Mouse (Mus musculus) intestine, embryonic 15.5 days (tissue): ENCODE measurements around the gene Npm1. TPM values are rescaled to one million over a fixed set of nuclear protein-coding genes. Genes with fewer than 3 reads are reported as not detected.

ENCODE experiments used
- ATAC-seq: fragments of 200-750 bp; cut with Nextera tagmentation; 2 replicates; pipeline ENCODE4 v1.8.0; 2017; ENCODE audit warnings: moderate TSS enrichment, moderate library complexity
- H3K27ac ChIP-seq: fragments of 300-500 bp; sonication (generic); 2 replicates; pipeline ENCODE4 v1.5.1; 2015; ENCODE audit warnings: mild to moderate bottlenecking, inconsistent platforms
- H3K27me3 ChIP-seq: fragments of 300-500 bp; sonication (generic); replicated peaks from 2 replicates; pipeline ENCODE4 v1.6.1; 2015; ENCODE audit warnings: inconsistent platforms
- H3K36me3 ChIP-seq: fragments of 300-500 bp; sonication (generic); 2 replicates; pipeline ENCODE4 v1.6.1; 2015; ENCODE audit warnings: inconsistent platforms
- H3K4me1 ChIP-seq: fragments of 300-500 bp; sonication (generic); replicated peaks from 2 replicates; pipeline ENCODE4 v1.6.1; 2015; ENCODE audit warnings: inconsistent platforms
- H3K4me2 ChIP-seq: fragments of 300-500 bp; sonication (generic); replicated peaks from 2 replicates; pipeline ENCODE4 v1.6.1; 2015; ENCODE audit warnings: mild to moderate bottlenecking, inconsistent platforms
- H3K4me3 ChIP-seq: fragments of 300-500 bp; sonication (generic); replicated peaks from 2 replicates; pipeline ENCODE4 v1.5.1; 2015; ENCODE audit warnings: inconsistent platforms
- H3K9ac ChIP-seq: fragments of 300-500 bp; sonication (generic); 2 replicates; pipeline ENCODE4 v1.6.1; 2015; ENCODE audit warnings: inconsistent platforms
- H3K9me3 ChIP-seq: fragments of 300-500 bp; sonication (generic); 2 replicates; pipeline ENCODE4 v1.6.1; 2016; ENCODE audit warnings: inconsistent platforms
- WGBS: fragments of 180-500 bp; shearing (Covaris S2); methylation state at CpG from one replicate; pipeline ENCODE4 v1.1.7; 2015; 5-methylcytosine and 5-hydroxymethylcytosine counted together
- polyA plus RNA-seq: library from polyadenylated mRNA; unstranded; fragments of >200 nt; fragmentation: Nextera tagmentation; extraction: Ambion mirVana; gene quantifications from 2 replicates; pipeline ENCODE4 v1.2.1, GENCODE M21; 2015

Npm1 gene
- polyA plus RNA-seq, 1 experiment from 2014 or later: 1,035 TPM

DNA sequence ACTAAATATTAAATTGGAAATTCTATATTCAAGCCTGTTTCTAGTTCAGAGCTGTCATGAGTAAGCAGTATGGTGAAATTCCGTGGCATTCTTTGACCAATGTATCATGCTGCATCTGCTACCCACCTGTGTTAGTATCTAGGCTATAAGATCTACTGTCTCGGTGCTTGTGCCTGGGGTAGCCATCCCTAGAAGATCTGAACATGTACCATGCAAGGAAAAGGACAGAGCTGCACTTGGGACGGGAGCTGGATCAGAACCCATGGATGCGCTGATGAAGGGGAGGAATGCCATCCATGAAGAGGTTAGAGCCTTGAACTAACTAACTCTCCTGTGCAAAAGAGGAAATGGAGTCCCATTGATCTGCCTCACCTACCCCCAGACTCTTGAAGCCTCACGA lies 24.3 kb downstream of the Npm1 start:
- Histone ChIP-seq H3K9me3 (no peaks in the 10 kb centered on the region), H3K36me3 (no peaks in the 10 kb centered on the region), H3K9ac (no peak overlapping the region), H3K4me2 (no peak overlapping the region), H3K27me3 (0 out of 2 replicates have a peak, but pooled peaks cover 2% of the 10 kb centered on the region), H3K27ac (no peak overlapping the region), H3K4me3 (no peak overlapping the region), H3K4me1 (no peaks in the 10 kb centered on the region)
- ATAC-seq: no peak
- WGBS: 84% methylated on average over 5 of the region's 5 CpGs

DNA sequence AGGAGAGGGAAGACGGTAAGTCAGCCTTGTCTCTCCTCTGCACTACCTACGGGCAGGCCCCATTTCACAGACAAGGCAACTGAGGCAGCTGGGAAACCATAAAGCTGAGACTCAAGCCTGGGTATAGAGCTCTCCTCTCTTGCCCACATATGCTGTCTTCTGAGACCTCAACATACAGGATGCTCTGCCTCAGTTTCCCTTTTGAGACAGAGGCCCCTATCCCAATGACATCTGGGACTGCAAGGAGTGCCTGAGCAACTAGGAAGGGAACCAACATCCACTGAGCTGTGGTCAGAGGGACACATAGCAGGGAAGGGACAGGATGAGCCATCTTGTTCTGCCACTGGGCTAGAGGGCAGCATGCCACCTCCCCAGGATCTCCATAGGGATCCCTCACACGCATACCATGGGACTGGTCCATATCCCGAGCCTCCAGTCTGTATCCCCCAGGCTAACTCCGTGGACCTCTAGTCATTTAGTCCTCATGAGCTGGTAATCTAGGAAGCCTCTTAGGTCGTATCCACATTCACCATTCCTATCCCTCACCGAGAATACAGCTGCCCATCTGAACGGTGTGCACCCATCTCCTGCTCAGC lies 28.5 kb downstream of the Npm1 start:
- no peaks in the 10 kb centered on the region for H3K4me1 ChIP-seq
- WGBS: 88% methylated on average over 8 of the region's 8 CpGs
- ATAC-seq: no peak
- no peak overlapping the region for H3K27ac ChIP-seq
- no peaks in the 10 kb centered on the region for H3K27me3 ChIP-seq
- H3K9me3 ChIP-seq: no peaks in the 10 kb centered on the region
- H3K36me3 ChIP-seq: no peaks in the 10 kb centered on the region
- no peak overlapping the region for H3K4me2 ChIP-seq
- H3K4me3 ChIP-seq: no peak overlapping the region
- H3K9ac ChIP-seq: no peak overlapping the region

DNA sequence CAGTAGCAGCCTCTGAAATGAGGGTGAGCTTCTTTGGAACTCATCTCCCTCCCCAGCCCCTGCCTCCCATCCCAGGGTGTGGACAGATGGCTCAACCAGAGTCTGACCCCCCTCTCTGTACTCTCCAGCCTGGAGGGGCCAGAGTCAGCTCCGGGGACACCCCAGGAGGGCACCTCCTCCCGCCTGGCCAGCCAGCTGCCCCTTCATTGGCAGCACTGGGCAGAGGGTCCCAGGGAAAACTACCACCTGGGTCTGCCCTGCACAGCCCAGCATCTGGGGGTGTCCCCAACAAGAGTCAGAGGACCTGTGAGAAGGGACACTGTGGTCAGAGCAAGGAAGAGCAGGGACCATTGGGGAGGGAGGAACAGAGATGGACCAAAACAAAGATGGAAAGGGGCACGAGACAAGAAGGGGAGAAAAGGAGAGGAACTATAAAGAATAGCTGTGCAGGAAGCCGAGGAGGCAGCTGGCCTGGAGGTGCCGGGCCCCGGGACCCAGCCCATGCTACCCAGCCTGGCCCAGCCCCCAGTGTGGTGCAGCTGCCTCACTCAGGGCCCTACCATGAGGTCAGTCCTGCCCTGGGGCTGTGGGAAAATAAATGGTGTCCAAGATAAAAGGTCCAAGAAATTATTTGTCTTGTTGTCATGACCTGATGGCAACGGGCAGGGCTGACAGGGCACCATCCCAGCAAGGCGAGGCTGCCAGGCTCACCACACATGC lies 30.2 kb downstream of the Npm1 start:
- no peak for ATAC-seq
- Histone ChIP-seq H3K27ac (no peak overlapping the region), H3K27me3 (no peaks in the 10 kb centered on the region), H3K4me1 (no peaks in the 10 kb centered on the region), H3K9me3 (no peaks in the 10 kb centered on the region), H3K9ac (no peak overlapping the region), H3K4me2 (no peak overlapping the region), H3K36me3 (no peaks in the 10 kb centered on the region), H3K4me3 (no peak overlapping the region)
- WGBS: 66% methylated on average over 8 of the region's 8 CpGs

DNA sequence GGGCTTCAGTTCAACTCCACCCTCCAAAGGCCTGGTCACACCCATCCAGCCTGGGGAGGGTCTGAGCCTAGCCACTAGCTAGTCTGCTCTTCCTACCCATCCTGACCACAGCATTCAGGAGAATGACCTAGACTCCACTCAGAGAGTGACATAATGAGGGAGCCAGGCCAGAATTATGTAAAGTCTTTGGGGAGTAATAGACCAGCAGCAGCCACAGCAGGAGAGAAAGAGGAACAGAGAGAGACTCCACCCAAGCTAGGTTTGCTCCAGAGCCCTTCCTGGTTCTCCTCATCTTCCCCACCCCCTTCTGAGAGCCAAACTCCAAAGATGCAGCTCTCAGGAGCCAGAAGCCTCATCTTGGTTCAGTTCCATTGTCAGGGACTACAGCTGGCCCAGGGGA lies 35.9 kb downstream of the Npm1 start:
- no peaks in the 10 kb centered on the region for H3K9me3 ChIP-seq

DNA sequence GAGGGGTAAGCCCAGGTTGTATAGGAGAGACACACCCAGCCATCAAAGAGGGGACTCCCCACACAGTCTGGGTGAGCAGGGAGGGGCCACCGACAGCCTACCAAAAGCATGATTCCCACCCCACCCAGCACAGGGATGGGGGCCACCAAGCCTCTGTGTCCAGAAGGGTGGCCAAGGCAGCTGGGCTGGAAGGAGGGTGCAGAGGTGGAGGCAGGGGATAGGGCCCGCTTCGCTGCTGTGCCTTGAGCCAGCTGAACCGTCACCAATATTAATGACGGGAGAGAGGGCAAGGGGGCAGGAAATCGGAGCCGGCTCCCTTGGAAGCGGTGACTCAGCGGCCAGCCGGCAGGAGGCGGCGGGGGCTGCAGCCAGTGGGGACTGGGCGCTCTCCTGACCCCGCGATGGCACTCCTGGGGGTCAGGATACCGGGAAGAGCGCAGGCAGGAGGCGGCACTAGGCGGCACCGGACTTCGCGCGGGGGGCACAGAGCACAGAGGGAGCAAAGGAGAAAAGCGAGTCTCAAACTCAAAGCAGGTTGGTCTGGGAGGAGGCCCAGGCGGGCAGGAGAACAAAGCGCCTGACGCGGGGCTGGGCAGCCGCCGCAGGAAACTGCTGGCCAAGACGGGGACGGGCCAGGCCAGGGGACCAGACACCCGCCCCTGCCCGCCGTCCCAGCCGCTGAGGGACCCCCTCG lies 40.3 kb downstream of the Npm1 start:
- Histone ChIP-seq H3K27me3 (peaks cover 4% of the 10 kb centered on the region; the same call in 1 of the 2 replicates), H3K36me3 (no peaks in the 10 kb centered on the region), H3K27ac (no peak overlapping the region), H3K9me3 (no peaks in the 10 kb centered on the region), H3K4me2 (peak overlapping the region; percentile 80), H3K4me3 (peak overlapping the region; percentile 32), H3K4me1 (peaks cover 9% of the 10 kb centered on the region), H3K9ac (peak overlapping the region; percentile 29)
- peak; percentile 72 for ATAC-seq
- 3% methylated on average over 37 of the region's 37 CpGs for WGBS

More for the DNA sequence above, 35.9 kb downstream of the Npm1 start:
- Histone ChIP-seq H3K4me2 (no peak overlapping the region), H3K36me3 (no peaks in the 10 kb centered on the region), H3K27ac (no peak overlapping the region), H3K27me3 (peaks cover 4% of the 10 kb centered on the region; the same call in 1 of the 2 replicates), H3K9ac (no peak overlapping the region), H3K4me1 (peaks cover 9% of the 10 kb centered on the region), H3K4me3 (no peak overlapping the region)
- ATAC-seq: no peak

DNA sequence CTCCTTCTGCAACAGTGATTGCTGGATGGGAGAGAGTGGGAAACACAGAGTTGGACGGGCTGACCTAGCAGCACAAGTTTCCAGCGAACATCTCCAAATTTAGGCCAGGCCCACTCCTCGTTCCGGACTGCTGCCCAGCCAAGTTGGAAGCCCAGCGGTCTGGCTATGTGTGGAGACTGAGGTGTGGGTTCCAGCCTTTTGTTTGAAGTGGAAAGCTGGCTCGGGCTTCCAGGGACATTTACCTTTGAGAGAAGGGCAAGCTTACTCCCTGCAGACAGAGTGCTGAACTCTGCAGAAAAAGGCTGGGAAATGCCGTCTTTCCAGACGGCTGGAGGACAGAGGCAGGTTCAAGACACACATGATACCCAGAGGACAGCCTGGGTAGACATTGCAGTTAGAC lies 43.5 kb downstream of the Npm1 start:
- no peak for ATAC-seq
- Histone ChIP-seq H3K27ac (no peak overlapping the region), H3K27me3 (peaks cover 4% of the 10 kb centered on the region; the same call in 1 of the 2 replicates), H3K9ac (no peak overlapping the region), H3K36me3 (no peaks in the 10 kb centered on the region), H3K9me3 (no peaks in the 10 kb centered on the region), H3K4me3 (no peak overlapping the region), H3K4me2 (no peak overlapping the region), H3K4me1 (peaks cover 9% of the 10 kb centered on the region)
- 76% methylated on average over 8 of the region's 8 CpGs for WGBS

DNA sequence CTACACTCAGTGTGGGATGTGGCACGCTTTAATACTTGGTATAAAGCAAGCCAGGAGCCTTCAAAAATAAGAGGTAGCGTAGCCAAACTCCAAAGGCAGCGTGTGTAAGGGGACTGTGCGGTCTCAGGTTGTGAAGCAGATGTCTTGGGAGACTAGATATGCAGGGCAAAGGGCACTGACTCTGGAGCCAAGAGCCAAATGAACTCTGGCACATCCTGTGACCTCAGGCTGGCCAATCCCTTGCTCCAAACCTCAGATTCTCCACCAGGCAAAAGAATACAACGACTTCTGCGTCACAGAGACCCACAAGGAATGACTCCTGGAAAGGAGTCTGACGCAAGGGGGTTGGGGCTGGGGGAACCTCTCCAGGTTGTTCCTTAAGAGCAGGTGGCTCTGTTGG lies 43.9 kb downstream of the Npm1 start:
- WGBS: 79% methylated on average over 7 of the region's 7 CpGs
- ATAC-seq: no peak
- H3K36me3 ChIP-seq: no peaks in the 10 kb centered on the region
- H3K4me3 ChIP-seq: no peak overlapping the region
- no peak overlapping the region for H3K9ac ChIP-seq
- H3K27me3 ChIP-seq: peaks cover 4% of the 10 kb centered on the region; the same call in 1 of the 2 replicates
- peaks cover 9% of the 10 kb centered on the region for H3K4me1 ChIP-seq
- H3K9me3 ChIP-seq: no peaks in the 10 kb centered on the region
- no peak overlapping the region for H3K4me2 ChIP-seq
- no peak overlapping the region for H3K27ac ChIP-seq

DNA sequence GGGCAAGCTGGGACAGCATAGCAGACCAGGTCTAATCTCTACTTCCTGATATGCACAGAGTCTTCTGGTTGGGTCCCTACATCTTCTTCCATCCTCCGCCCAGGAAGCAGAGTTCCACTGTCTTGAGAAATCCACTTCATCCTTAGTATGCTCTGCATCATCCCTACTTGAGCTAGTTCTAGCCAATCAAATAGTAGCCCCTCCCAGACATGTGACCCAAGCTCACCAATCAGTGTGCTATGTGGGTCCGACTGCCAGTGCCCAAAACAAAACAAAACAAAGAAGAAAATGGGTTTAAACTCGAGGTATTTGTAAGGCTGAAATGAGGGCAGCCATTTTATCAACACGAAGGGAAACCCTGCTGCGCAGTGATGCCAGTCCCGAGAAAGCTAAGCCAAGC lies 44.5 kb downstream of the Npm1 start:
- Histone ChIP-seq H3K27me3 (peaks cover 4% of the 10 kb centered on the region; the same call in 1 of the 2 replicates), H3K9me3 (no peaks in the 10 kb centered on the region), H3K4me3 (no peak overlapping the region), H3K4me2 (no peak overlapping the region), H3K4me1 (peaks cover 9% of the 10 kb centered on the region), H3K36me3 (no peaks in the 10 kb centered on the region), H3K9ac (no peak overlapping the region), H3K27ac (no peak overlapping the region)
- 67% methylated on average over 6 of the region's 6 CpGs for WGBS
- ATAC-seq: no peak

DNA sequence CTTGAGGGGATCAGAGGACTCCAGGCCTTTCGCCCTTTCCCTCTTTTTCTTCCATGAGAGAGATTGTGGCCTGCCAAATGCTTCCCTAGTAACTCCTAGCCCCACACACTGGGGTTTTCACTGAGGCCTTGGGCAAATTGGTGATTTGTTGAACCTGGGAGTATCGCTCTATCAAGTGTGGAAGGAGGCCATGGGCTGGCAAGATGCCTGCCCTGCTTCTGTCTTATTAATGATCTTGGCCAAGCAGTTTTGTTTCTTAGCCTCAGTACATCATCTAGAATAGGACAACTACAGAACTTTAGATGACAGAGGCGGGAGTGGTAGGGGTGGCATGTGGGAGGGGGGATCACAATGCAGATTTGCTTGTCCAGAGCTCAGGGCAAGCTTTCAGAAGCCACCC lies 47.2 kb downstream of the Npm1 start:
- Histone ChIP-seq H3K9me3 (no peaks in the 10 kb centered on the region), H3K9ac (no peak overlapping the region), H3K36me3 (no peaks in the 10 kb centered on the region), H3K4me1 (no peaks in the 10 kb centered on the region), H3K27me3 (no peaks in the 10 kb centered on the region), H3K4me3 (no peak overlapping the region), H3K4me2 (no peak overlapping the region), H3K27ac (no peak overlapping the region)
- WGBS: 83% methylated on average over 3 of the region's 3 CpGs
- ATAC-seq: no peak

DNA sequence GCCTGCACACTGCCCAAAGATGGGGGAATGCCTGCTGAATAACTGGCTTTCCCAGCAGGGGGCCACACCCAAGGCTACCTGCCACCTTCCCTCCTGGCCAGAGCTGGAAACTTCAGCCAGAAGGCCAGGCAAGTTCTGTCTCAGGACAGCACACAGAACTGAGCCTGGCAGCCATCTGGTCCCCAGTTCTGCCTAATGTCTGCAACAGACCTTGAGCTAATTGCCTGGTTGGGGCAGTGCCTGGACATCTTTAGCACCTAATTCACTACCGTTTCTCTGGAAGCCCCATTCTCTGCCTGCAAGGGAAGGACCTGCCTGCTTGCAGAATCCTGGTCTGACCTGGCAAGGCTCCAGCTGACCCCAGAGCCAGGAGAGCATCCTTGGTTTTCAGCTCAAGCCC lies 50.6 kb downstream of the Npm1 start:
- 7% methylated on average over 1 of the region's 1 CpGs for WGBS
- no peak for ATAC-seq
- H3K4me3 ChIP-seq: no peak overlapping the region
- no peak overlapping the region for H3K27ac ChIP-seq
- H3K9ac ChIP-seq: no peak overlapping the region
- H3K4me1 ChIP-seq: no peaks in the 10 kb centered on the region
- no peaks in the 10 kb centered on the region for H3K27me3 ChIP-seq
- H3K4me2 ChIP-seq: no peak overlapping the region
- no peaks in the 10 kb centered on the region for H3K9me3 ChIP-seq
- no peaks in the 10 kb centered on the region for H3K36me3 ChIP-seq

DNA sequence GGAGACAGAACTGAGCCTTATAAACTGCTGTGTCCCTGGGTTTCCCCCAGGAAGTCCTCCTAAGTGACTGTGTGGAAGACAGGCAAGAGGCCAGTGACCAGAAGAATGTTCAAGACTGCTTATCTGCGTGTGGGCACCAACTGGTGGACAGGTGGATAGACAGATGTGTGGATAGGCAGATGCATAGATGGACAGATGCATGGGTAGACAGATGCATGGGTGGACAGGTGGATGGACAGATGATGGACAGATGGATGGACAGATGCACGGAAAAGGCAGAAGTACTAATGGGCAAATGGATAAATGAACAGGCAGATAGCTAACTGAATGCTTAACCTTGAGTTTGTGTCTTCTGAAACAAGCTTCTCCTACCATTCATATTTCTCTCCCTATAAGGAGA lies 52.9 kb downstream of the Npm1 start:
- WGBS: 74% methylated on average over 2 of the region's 2 CpGs
- Histone ChIP-seq H3K4me2 (no peak overlapping the region), H3K27me3 (no peaks in the 10 kb centered on the region), H3K4me1 (no peaks in the 10 kb centered on the region), H3K9me3 (no peaks in the 10 kb centered on the region), H3K4me3 (no peak overlapping the region), H3K27ac (no peak overlapping the region), H3K9ac (no peak overlapping the region), H3K36me3 (no peaks in the 10 kb centered on the region)
- ATAC-seq: no peak

DNA sequence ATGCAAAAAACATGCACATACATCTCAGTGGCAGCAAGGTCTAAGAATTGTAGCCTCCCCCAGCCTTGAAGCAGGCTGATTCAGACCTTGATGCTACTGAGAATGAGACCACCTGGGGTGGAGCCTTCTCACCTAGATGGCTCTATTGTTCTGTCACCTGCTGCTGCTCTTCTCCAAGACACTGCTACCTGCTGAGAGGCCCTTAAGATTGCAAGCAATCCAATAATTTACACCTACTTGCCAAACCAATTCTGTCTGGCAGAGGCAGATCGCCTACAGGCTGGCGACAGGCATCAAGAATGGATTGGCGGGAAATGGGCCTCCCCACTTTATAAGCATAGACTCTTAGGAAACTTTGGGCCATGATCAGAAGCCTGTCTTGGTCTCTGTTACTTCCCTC lies 55.5 kb downstream of the Npm1 start:
- Histone ChIP-seq H3K9me3 (no peaks in the 10 kb centered on the region), H3K27me3 (no peaks in the 10 kb centered on the region), H3K4me2 (no peak overlapping the region), H3K4me3 (no peak overlapping the region), H3K36me3 (no peaks in the 10 kb centered on the region), H3K27ac (no peak overlapping the region), H3K9ac (no peak overlapping the region), H3K4me1 (no peaks in the 10 kb centered on the region)
- 45% methylated on average over 3 of the region's 3 CpGs for WGBS
- ATAC-seq: no peak
